Mouse (Mus musculus): ENCODE measurements around the gene Cyp2j6.
"Not testable (repeated sequence)": the region's sequence is repeated elsewhere in the genome, so short reads cannot be mapped to it uniquely, and the experiment has no call there.

The Cyp2j6 gene

DNA sequence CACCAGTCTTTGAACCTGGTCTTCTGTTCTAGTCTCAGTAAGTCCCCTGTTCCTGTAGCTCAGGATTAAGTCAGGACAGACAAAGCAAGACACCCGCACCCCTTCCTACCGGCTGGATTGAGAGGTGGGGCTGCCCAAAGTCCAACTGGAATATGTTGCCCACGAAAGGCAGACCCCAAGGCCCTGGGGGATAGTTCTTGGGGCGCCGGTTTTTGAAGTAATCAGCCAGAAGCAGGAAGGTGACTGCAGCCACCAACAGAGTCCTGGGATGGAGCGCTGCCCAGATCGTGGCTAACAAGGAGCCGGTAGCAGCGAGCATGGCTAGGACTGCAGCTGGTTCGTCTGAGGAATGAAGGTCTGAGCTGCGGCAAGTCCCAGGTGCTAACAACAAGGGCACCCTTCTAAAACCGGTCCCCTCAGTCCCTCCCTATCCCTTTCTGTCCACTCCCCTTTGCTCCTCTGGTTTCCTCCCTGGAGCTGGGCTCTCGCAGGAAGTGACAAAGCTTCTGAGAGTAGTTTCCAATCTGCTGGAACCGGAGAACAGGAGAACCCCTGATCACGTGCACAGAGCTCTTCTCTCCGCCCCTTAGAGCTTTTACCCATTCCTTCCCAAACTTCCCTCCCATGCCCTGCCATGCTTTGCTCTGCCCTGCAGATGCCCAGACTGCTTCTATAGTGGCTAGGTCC is at the start of gene Cyp2j6:
Gene Cyp2j6 (minus strand): TSS at position 529 of the 687 bp plus-strand sequence.
- in situ Hi-C loops (cut with MboI, MseI), result no loop called here

DNA sequence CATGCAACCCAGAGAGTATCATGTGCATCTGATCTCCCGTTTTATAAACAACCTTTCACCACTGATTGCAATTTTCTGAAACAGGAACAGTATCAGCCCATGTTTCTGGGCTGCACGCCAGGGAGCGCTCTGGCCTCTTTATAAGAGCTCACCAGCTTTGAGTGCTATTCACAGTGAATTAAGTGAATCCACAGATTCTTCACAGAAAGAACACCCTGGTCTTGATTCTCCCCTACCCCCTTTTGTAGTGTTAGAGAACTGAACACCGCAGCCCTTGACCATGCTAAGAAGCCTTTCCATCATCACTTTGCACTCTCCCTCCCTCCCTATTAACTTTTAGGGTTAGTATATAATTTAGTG is 38.3 kb upstream of the Cyp2j6 start:
- in situ Hi-C loops (cut with MboI, MseI), result no loop called here

DNA sequence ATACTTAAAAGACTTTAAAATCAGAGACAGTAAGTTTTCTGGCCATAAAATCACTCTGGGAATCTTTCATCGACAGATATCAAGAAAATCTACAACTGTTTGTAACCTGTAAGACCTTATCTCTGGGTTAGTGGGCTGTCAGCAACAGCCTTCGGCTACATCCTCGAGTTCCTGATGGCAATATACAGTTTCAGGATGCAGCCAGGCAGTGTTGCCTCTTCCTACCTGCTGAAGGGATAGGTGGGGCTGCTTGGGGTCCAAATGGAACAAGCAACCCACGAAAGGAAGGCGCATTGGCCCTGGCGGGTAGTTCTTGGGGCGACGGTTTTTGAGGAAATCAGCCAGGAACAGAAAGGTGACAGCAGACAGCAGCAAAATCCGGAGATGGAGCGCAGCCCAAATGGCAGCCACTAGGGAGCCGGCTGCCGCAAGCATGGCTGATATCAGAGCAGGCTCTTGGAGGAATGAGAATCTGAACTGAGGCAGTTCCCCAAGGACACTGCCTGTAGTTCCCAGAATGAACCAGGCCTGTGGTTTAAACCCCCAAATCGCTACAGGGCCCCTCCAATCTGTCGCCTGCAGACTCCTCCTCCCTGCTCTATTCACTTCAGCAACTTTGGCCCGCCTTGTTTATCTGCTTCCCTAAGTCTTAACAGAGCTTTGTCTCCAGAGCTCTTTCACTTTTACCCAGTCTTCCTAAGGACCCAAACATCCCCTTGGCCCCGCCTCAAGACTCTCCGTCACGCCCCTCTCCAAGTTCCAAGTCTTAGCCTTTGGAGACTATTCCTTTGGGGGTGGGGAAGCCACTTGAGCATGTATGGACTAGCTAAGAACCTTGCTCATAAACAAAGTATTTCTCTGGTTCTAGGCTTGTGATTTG is 37.7 kb upstream of the Cyp2j6 start, which contains the start of gene Cyp2j9:
Gene Cyp2j9 (minus strand): TSS at position 668 of the 880 bp plus-strand sequence.
- in situ Hi-C loops (cut with MboI, MseI), result no loop called here

DNA sequence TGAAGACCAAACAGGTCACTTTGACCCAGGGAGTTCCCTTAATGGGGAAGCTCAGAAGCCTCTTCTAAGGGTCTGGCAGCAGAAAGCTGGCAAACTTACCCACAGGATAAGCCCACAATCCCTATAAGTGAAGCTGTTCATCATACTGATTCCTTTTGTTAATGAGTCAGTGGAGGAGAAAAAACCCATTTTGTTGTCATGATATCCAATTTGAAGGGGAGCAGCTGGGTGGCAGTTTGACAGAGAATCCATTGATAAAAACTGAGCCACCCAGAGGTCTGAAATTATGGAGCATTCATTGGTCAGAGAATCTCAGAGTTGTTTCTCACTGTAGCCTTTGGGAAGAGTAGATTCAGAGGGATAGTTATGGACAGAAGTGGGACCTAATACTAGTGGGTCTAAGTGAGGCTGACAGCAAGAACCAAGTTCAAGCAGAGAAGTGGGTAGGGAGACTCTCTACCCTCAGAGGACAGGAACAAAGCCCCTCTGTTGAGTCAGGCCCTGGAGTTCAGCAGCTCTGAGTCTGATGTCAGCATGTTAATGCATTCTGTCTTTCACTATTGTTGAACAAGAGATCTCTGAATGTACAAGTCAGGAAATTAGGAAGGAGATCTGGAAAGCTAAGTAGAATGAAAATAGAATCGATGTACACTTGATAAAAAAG is 28.1 kb upstream of the Cyp2j6 start:
- in situ Hi-C loops (cut with MboI, MseI), result no loop called here

DNA sequence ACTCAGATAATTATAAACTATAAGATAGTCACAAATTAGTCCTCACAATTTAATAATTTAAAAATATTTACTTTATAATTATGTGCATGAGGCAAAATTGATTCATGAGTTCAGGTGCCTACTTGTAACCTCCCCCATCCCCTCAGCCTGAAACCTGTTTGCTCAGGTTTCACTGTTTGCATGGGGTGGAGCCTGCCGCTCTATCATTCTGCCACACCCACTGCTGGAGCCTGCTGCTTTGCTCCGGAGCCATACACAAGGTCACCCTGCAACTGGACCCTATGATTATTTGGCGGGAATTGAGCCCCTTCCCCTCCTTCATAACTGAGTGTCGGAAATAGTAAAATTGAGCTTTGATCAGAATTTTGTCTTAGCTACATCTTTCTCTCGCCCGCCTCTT is 26.9 kb upstream of the Cyp2j6 start:
- in situ Hi-C loops (cut with MboI, MseI), result not testable (repeated sequence)

DNA sequence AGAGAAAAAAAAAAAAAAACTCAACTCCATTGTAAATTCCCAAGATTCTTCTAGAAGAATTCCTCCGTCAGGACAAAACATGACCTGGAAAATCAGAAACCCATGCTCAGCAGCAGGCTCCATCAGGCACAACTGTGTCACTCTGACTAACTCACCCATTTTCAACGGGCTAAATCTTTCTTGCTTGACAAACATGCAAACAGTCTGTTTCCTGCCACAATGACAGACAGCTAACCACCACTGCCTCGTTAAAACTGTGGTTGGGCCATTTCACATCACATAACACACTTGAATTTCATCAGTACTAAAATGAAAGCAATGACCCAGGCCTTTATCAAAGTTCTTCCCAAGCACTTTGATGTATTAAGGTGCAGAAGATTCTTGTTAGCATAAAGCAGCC is 16.0 kb upstream of the Cyp2j6 start:
- in situ Hi-C loops (cut with MboI, MseI), result no loop called here

DNA sequence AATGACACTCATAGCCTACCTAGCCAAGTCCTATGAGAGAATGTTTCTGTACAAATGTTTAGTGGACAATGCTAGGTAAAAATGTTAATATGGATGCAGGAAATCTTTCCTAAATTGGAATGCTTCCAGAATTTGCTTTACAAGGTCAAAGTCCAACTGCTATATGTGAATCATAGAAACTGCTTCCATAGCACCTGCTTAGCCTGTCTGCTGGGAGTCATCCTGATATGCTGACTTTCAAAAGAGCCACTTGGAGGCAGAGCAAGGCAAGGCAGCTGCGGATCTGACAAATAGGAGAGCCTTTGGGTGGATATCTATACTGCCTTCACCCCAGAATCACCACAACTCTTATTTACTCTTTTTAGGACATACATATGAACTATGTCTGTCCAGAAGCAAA is 14.5 kb upstream of the Cyp2j6 start:
- in situ Hi-C loops (cut with MboI, MseI), result no loop called here

DNA sequence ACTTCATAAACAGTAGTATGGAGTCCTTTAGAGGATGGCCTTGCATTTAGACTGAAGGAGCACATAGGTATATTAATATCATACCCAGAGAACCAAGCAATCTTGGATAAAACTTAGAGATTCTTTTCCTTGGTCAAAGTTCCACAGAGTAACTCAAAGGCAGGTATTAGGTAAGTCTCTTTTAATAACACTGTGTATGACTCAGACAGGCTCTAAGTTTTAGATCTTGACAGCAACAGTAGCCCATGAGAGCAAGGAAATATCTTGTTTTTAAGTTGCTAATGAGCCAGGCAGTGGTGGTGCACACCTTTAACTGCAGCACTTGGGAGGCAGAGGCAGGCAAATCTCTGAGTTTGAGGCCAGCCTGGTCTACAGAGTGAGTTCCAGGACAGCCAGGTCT is 12.3 kb upstream of the Cyp2j6 start:
- in situ Hi-C loops (cut with MboI, MseI), result no loop called here

DNA sequence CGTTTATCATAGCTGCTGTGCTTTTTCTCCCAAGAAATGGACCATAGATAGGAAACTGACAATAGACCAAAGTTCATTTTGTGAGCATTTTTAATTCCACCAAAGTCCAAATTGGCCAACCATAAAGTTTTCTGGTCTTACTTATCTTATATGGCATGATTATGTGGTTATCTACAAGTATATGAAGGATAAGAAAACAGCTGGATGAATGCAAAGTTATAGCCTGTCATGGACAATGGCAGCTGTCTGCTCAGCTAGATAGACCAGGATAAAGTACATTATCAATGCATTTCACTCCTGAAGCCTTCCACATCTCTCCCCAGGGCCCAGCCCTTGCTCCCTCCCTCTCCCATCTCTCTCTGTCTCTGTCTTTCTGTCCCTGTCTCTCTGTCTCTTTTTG is 7.0 kb upstream of the Cyp2j6 start:
- in situ Hi-C loops (cut with MboI, MseI), result no loop called here

DNA sequence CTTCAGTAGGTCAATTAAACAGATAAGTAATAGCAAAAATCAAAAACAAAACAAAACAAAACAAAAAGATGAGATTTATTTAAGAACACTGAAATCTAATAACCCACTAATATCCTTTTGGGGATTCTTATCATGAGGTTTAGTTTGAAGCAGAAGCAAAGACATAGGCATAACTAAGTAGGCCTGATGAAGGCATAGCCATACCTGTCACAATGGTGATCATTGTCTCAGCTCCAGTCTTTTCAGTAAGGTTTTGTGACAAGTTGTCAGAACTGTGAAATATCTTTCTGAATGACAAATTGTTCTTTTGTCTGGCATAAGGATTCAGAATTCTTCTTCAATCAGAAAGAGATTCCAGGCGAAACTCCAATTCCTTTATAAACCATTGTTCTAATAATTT is 6.3 kb upstream of the Cyp2j6 start:
- in situ Hi-C loops (cut with MboI, MseI), result no loop called here

DNA sequence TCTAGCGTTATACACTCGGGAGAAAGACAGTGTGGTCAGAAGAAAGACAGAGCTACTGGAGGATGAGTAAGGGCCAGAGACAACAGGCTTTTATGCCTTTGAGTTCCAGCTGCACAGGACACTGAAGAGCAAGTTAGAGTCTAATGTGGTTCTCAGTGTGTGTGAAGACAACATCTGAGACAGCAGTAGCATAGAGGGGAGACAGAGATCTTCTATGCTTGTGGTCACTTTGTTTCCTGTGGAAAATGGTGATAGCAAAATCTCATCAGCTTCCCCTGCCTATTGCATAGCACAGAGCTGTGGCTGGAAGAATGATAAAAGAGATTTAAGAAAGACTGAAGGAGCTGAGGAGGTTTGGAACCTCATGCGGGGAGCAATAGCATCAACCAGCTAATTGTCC is 1.8 kb downstream of the Cyp2j6 start:
- in situ Hi-C loops (cut with MboI, MseI), result no loop called here

DNA sequence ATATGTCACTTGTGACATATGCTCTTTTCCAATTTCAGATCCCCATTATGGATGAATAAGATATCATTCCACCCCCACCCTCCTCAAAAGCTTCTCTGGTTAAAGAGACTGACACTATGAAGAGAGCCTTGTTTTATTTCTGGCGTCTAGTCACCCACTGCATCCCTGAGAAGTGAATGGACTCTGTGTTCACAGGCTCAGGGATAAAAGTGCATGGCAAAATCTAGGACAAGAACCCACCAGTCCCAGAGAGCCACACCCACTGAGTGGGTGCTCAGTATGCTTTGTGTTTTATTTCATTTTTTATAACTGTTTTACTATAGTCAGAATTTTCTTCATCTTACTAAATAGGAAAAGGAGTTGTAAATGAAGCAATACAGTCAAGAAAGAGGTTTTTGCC is 7.5 kb downstream of the Cyp2j6 start:
- in situ Hi-C loops (cut with MboI, MseI), result no loop called here

DNA sequence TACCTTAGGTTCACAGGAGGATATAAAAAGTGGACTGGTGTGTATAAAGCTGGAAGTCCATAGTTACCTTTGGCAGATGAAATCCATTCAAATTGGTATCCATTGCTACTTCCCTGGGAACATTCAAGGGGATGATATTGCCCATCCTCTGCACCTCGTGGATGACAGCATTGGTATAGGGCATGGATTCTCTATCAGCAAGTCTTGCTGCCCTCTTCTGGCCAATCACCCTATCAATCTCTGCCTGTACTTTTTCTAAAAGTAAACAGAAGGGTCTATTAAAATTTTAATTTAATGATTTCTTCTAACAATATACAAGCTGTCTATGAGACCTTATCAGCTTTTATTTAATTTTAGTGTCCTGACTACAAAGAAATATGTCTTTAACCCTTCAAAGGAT is 27.7 kb downstream of the Cyp2j6 start:
- in situ Hi-C loops (cut with MboI, MseI), result no loop called here

DNA sequence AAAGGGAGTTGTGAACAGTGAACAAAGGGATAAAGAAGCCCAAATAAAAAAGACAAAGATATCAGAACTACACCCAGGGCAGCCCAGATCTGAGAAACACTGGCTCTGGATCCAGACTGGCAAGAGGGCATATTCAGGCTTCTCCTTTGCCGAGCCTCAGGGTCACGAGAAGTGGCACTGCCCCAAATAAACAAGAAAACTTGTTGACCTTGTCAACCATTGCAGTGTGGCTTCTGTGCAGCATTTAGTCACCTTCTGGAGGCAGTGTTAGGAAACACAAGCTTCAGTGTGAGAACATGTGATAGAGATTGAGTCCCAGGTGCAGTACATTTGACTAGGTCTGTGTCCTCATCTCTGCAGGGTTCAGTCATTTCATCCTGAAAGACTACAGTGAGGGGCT is 31.2 kb downstream of the Cyp2j6 start:
- in situ Hi-C loops (cut with MboI, MseI), result no loop called here

DNA sequence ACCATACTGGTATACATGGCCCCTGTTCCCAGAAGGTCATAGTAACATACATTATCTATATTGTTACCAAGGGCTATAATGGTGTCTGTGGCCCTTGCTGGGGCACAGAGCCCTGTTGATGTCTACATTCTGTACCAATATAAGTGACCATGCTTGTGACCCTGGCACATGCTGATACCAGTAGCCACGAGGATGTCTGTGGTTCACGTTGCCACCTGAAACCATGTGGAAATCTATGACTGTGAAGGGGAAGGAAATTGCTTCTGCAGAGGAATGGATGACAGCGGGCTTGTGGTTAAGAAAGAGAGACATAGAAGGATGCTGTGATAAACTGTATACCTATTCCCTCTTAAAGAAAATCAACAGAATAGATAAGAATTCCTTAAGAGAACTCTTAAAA is 43.4 kb downstream of the Cyp2j6 start:
- in situ Hi-C loops (cut with MboI, MseI), result no loop called here

DNA sequence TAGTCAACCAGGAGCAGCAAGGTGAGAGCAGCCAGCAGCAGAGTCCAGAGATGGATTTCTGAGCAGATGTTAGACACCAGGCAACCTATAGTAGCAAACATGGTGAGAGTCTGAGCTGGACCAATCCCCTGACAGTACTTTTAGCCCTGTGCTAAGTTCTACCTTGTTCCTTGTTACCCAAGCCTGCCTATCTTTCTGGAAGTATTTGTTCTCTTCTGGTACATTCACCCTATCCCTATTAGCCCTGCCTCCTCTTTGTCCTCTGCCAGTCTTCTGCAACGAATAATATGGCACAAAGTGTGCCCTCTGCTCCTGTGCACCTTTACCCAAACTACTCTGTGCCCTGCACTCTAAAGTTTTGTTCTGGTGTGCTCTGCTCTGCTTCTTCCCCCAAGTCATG is 46.2 kb downstream of the Cyp2j6 start, which contains the start of gene Cyp2j8:
Gene Cyp2j8 (minus strand): TSS at position 101 of the 400 bp plus-strand sequence.
- in situ Hi-C loops (cut with MboI, MseI), result no loop called here
